Mouse (Mus musculus) kidney, postnatal 25 days (tissue): Measurements from ENCODE around the gene St6galnac1.
"Not testable (repeated sequence)": the region's sequence is repeated elsewhere in the genome, so short reads cannot be mapped to it uniquely, and the experiment has no call there.

Experiments
- DNase-seq, 2 experiments: peaks; one replicate each; pipeline ENCODE4 v3.0.0; 2021; ENCODE audit warnings: mixed read lengths in 2 of 2

St6galnac1 gene

GRCm38 (mm10) chr11:116775407-116775806, at the start of gene St6galnac1:
Gene St6galnac1, minus strand, starts transcription at chr11:116775507.
- DNase-seq: no peak

GRCm38 (mm10) chr11:116823885-116824284, 48.6 kb upstream of the St6galnac1 start:
- not testable (repeated sequence) for DNase-seq

DNA sequence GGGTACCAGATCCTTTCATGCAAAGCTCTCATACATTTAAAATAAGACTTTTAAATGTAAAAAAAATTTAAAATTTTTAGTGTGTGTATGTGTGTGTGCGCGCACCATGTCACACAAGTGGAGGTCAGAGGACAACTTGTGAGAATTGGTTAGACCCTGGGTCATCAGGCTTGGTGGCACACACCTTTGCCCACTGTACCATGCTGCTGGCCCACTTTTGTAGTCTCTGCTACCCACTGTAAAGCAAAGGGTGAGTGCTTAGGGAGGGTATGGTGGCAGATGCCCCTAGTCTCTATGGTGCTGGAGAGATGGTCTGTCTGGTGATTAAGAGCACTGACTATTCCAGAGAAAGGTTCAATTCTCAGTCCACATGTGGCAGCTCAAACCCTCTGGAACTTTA, 47.9 kb upstream of the St6galnac1 start:
- DNase-seq: no peak

DNA sequence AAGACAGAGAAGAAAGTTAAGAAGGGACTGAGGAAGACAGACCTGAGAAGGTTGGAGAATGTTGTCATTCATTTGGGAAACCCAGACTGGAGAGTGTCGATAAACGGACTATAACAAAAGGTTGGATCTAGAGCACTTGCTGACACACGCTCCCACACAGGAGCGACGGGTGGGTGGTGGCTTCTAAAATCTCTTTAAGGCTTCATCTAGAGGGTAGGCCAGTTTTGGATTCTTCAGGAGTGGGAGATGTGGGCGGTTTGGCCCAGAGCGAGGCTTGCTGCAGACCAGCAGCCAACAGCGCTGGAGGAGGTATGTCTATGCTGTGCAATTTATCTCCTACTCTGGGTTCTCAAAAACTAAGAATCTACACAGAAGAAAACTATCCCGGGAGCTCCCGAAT, 47.3 kb upstream of the St6galnac1 start:
- DNase-seq: no peak

GRCm38 (mm10) chr11:116822215-116822614, 46.9 kb upstream of the St6galnac1 start:
- no peak for DNase-seq

GRCm38 (mm10) chr11:116821057-116821940, 46.0 kb upstream of the St6galnac1 start:
- no peak for DNase-seq

GRCm38 (mm10) chr11:116819932-116820593, 44.8 kb upstream of the St6galnac1 start:
- DNase-seq: no peak

DNA sequence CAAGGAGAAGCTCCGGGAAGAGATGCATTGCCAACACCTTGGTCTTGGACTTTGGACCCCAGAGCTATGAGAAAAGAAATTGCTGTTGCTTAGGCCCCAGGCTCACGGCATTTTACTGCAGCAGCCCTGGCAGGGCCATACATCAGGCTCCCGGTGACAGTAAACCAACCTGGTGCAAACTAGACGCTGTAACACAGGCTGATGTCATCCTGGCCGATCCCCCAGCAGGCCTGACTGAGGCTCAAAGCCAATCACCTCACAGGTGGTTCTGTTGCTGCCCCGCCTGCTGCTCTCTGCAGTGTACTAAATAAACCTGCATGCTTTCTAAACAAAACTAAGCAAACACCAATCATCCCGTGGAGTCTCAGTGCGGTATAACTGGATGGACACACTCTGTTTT, 43.4 kb upstream of the St6galnac1 start:
- peak in 1 of 2 experiments; percentile 68 for DNase-seq

DNA sequence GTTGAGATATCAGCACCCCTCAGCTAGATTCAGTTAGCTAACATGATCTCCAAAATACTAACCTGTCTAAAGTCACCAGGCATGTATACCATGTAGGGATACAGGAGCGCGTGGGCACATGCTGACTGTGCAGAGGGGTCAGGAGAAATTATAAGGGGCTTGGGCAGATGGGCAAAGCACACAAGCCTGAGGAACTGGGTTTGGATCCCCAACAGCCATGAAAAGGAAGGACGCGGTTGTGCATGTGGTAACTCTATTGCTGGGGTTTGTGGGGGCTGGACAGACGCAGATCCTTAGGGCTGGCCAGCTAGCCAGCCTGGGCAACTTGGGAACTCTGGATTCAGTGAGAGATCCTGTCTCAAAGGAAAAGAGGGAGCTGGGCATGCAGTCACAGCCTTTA, 42.3 kb upstream of the St6galnac1 start:
- no peak for DNase-seq

GRCm38 (mm10) chr11:116816769-116817168, 41.5 kb upstream of the St6galnac1 start:
- DNase-seq: no peak

GRCm38 (mm10) chr11:116814884-116815415, 39.6 kb upstream of the St6galnac1 start:
- DNase-seq: no peak

DNA sequence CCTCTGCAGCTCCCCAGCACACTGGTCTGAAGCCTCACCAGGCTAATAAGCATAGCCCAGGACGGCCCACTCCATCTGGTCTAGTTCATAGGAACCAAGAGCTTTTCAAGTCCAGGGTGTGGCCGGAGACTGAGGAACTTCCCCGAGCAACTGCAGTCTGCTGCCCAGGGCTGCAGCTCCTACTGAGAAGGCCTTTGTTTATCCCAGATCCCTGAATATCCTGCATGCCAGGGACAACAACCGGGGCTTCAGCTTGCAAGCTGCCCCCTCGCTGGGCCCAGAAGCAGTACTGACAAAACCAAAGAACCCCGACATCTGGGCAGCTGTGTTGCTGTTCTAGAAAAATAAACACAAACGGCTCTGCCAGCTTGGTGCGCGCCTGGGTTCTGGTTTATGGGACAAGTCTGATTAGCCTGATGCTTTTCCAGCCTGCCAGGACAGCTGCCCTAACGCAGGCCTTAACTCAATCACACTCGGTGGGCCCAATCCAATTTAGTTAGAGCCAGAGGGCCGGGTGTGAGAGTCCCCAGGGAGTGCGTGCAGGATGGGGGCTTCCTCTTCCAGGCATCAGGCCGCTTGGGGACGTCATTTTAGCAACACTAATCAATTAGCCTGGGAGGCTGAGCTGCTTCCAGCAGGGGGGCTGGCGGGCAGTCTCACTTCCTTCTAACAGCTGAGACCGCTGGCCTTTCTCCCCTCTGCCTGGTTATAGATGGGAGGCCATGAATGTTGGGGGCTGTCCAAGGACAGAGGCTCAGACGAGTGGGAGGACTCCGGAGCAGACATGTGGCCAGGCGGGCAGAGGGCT, 39.0 kb upstream of the St6galnac1 start:
- peak; percentile 65 to 85 for DNase-seq

GRCm38 (mm10) chr11:116813610-116814009, 38.3 kb upstream of the St6galnac1 start:
- DNase-seq: no peak

DNA sequence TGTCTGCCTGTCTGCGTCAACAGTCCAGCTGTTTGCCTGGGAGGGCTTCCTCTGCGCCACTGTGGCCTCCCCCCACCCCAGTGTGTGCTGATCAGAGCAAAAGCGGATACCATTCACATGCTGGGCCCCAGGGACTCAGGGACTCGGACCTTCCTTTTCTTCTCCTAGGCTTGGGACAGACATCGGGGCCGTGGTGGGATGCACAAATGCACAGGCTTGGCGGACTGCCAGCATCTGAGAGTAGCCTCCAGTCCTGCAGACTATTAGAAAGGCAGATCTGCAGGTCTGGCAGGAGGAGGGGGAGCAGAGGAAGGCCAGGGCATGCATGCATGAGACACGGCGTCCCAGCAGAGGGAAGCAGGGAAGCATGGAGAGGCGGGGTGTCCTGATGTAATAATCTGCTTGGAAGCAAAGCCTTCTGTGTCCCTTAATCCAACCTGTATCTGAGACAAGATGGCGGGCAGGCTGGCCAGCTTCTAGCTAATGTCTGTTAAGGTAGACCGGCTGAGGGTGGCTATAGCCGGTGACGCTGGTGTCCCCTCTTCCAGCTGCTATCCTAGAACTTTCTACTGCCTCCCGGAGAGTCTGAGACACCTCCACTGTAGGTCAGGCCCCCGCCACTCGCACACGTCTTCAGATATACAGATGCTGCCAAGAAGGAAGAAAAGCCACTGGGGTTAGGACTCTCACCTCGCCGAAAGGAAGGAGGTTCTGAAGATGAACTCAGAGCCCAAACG, 37.7 kb upstream of the St6galnac1 start:
- peak; percentile 39 to 71 for DNase-seq

GRCm38 (mm10) chr11:116810983-116811901, 35.9 kb upstream of the St6galnac1 start:
- DNase-seq: peak; percentile 55 to 69

- DNase-seq: no peak
These were observed 35.2 kb upstream of the St6galnac1 start for GRCm38 (mm10) chr11:116810528-116810927.

DNA sequence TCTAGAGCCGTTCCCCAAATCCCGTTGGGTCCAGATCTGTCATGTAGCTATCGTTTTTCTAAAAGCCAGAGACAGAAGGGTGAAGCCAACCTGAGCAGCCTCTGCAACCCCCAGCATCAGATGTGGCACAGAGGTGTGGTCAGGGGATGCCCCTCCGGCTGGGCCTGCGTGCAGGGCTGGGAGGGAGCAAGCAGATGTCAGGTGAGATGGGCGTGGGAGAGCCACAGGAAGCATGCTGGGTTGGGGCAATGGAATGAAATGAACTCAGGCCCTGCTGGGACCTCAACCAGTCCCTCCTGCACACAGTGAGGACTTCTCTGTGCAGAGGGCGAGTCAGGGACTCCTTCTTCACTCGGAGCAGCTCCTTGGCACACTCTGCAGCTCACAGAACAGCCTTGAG, 34.2 kb upstream of the St6galnac1 start:
- no peak for DNase-seq

DNA sequence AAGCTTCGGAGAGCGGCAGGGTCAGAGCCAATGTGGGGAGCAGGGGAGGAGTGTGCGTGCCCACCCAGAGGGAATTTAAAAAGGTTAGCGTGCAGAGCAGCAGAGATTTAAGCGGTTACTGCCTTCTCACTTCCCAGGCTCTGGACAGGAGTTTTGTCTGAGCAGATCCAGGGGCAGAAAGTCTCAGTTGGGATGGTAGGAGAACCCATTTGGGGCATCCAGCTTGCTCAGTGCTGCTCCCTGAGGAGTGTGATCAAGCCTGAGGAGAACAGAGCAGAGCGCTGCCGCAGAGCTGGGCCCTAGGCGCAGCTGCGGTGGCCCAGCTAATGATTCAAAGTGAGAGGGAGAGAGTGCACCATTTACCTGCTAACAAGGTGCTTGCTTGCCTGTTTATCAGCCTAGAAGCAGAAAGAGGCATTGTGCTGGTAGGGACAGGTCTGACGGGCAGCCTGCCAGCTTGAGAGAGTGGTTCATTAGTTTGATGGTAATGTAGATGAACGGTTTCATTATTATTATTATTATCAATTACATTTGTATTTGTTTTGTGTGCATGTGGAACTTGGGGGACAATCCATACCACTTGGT, 33.6 kb upstream of the St6galnac1 start:
- no peak for DNase-seq

GRCm38 (mm10) chr11:116807938-116808606, 32.8 kb upstream of the St6galnac1 start:
- DNase-seq: peak; percentile 89 to 91

- no peak for DNase-seq
These were observed 32.2 kb upstream of the St6galnac1 start for GRCm38 (mm10) chr11:116807526-116807925.
